Mouse (Mus musculus) ES-CJ7 (cell line): ENCODE measurements at regions not wholly inside any gene's neighbourhood (a gene's known extent, or its start where the extent isn't known, plus 50 kb on each side); places are given as distances from the start of the nearest gene placed in this dataset.
"Not testable (repeated sequence)": the region's sequence is repeated elsewhere in the genome, so short reads cannot be mapped to it uniquely, and the experiment has no call there.

Experiments used
- DNase-seq: peaks from one replicate; pipeline ENCODE4 v3.0.0; 2011; ENCODE audit warnings: low read depth, low spot score

DNA sequence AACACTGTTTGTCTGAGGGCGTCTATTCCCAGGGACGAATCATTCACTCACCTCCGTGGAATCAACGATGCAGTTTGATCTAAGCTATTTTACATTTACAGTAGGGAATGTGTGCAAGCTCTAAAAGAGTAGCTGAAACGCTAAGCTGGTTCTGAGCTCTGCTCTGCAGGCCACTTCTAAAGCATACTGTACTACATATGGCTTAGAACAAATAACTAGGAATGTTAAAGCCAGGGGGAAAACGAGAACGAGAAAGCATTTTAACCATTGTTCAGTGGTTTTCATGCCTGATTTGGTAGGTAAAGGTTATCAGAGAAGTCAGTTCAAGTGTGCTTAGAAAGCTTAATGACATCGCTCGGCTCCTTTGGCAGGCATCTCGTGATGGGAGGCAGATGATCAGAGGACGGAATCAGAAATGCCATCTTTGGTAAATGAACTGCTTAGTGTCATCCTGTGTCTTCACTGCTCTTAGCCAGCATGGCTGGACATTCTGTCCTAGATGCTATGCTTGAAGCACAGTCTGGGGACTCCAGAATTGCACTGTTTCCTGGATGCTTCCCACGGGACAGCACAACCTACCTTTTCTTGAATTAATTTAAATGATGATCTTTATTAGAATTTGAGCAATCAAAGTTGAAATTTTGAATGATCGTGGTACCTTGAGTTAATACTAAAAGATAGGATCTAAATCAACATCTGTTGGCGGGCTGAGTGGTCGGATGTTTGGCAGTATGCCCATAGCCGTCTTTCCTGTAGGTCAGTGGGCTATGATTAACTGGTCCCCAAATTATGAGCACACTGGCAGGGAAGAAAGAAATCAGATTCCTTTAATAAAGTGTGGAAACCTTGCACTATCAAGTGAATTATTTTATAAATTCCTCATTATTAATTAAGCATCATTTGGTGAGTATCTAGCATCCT lies 495.2 kb downstream of the Hace1 start:
- no peak for DNase-seq

DNA sequence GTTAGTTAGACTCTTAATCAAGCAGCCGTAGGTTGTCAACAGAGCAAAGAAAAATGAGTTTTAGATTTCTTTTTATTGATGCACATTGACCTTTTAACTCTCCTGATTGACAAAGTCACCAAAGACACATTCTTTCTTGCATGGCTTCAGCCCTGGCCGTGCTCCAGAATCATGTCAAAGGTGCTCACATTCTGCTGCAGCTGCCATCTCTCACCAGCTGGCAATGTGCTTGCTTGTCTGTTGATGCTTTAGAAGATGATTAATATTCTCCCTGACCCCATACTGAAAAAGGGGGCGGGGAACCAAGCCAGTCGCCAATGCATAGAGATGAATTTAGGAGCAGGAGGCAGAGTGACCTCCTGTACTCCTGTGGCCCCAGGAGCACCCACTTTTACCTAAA lies 510.1 kb downstream of the Hace1 start:
- no peak for DNase-seq

GRCm38 (mm10) chr10:46100837-46101236 lies 523.2 kb downstream of the Hace1 start:
- no peak for DNase-seq

DNA sequence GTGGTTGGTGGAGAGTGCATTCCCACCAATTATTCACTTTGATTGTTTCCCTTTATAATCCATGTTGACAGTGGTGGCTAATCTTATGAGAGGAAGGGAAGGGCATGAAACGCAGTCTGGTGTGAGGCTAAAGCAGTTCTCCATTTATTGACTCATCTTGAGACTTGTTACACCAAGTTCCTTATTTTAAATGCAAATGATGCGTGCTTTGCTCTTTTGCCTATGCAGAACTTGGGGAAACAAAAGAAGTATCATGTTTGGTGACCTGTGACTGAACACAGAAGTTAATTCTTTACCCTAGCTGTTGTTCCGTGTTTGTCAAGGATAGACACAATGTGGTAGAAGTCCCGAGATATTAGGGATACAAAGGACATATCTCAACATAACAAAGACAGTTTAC lies 531.2 kb downstream of the Hace1 start:
- no peak for DNase-seq

- no peak for DNase-seq
Observed at GRCm38 (mm10) chr10:46114631-46115130, 537.1 kb downstream of the Hace1 start.

DNA sequence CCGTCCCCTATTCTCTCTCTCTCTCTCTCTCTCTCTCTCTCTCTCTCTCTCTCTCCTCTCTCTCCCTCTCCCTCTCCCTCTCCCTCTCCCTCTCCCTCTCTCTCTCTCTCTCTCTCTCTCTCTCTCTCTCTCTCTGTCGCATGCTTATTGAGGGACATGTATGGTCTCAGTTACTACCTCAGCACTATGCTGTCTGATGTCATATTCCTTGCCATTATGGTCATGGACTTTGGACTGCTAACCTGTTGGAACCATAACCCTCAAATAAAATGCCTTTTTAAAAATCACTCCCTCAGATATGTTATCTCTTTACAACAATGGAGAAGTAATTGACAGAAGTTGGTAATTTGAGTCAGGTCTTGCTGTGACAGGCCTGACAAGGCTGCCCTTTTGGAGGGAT lies 544.8 kb downstream of the Hace1 start:
- DNase-seq = not testable (repeated sequence)

- no peak for DNase-seq
Observed at GRCm38 (mm10) chr10:46123795-46124194, 546.2 kb downstream of the Hace1 start.

- DNase-seq = no peak
Observed at GRCm38 (mm10) chr10:46135120-46135748, 557.6 kb downstream of the Hace1 start.

GRCm38 (mm10) chr10:46174035-46174434 lies 596.4 kb downstream of the Hace1 start:
- no peak for DNase-seq

GRCm38 (mm10) chr10:46185763-46186458 lies 608.3 kb downstream of the Hace1 start:
- no peak for DNase-seq

DNA sequence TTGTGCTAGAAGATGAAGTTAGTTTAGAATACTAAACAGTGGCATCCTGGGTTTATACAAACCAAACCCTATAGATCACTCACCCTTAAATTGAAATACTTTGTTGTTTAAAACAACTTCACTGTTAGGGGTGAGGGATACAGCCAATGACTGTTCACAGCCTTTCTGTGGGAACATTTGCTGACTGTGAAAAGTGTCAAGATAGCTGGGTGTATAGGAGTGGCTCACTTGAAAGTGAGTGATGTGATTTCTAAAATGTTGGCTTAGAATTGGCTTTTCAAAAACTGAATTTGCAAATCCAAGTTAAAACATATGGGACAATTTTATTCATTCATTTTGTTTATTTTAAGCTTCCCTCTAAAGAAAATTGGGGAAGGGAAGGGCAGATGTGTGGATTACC lies 616.5 kb downstream of the Hace1 start:
- no peak for DNase-seq

GRCm38 (mm10) chr10:46226837-46227402 lies 649.3 kb downstream of the Hace1 start:
- DNase-seq = no peak

GRCm38 (mm10) chr10:46229608-46230007 lies 652.0 kb downstream of the Hace1 start:
- no peak for DNase-seq

DNA sequence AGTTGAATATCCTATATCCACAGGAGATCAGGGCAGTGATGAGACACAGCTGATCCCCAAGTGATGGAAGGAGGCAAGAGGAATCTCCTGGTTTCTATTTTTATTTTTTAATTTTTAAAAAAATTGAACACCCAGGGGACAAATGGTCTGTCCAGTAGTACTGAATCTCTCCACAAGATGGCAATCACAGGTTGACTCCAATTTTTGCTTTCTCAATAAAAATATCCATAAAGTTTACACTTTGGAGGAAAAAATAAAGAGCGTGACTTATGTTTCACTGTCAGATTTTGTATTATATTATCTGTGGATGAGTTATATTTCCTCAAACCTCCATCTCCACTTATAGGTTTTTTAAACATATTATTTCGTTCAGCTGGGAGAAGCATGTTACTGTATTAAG lies 658.0 kb downstream of the Hace1 start:
- no peak for DNase-seq

- DNase-seq = no peak
Observed at GRCm38 (mm10) chr10:46255575-46255974, 677.9 kb downstream of the Hace1 start.

DNA sequence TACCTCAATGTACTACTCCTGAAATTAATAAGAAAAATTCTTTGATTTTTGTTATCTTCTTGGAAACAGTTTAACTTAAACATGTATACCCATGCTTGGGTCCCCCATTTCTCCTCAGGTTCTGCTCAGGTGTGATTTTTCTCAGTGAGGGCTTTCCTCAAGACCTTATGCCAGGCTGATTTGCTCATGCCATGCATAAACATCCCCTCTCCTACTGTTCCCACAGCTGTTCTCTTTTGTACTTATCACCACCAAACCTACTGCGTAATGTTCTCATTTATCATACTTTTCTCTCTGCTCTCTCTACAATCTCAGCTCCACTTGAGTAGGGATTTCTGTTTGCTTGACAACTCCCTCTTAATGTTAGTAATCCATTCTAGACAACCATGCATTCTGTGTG lies 692.1 kb downstream of the Hace1 start:
- no peak for DNase-seq

GRCm38 (mm10) chr10:46273846-46274245 lies 696.2 kb downstream of the Hace1 start:
- no peak for DNase-seq

DNA sequence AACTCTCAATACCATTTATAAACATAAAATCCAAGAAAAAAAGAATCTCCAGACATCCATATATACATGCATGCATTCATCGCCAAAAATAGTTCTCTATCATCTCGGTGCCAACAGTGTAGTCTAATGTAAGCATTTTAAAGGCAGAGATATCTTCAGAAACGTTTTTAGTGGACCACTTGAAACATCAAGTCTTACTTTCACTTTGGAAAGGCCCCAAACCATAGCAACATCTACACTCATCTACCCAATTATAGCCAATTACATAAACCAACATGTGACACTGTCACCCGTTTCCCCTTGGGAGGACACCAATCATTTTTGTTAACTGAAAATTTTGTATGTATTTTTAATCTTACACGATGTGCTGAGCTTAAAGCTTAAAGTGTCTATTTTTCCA lies 716.7 kb downstream of the Hace1 start:
- DNase-seq = no peak

DNA sequence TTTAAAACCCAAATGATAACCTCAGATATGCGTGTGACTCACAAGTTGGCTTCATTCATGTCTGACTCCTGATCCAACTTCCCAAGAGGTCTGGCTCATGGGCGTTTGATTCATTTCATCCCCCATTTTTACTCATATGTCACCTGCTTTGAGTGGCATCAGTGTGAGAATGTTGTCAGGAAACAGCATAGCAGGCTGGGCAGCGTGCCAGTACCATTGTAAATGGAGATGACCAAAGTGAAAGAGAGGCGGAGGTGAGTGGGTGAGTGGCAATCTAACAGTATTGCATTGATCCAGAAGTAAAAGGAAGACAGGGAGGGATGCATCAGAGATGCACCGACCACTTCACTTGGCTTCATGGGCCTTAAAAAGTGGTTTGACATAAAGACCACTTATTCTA lies 720.7 kb downstream of the Hace1 start:
- no peak for DNase-seq

- DNase-seq = no peak
Observed at GRCm38 (mm10) chr10:46299521-46299920, 721.9 kb downstream of the Hace1 start.

GRCm38 (mm10) chr10:46320328-46321038 lies 742.9 kb downstream of the Hace1 start:
- no peak for DNase-seq
